Mouse (Mus musculus) embryonic fibroblast, embryonic 13.5 days (primary cell): ENCODE results near the gene Gm13290.
"Not testable (repeated sequence)": the region's sequence is repeated elsewhere in the genome, so short reads cannot be mapped to it uniquely, and the experiment has no call there.

ENCODE experiments used
- CTCF ChIP-seq: IDR thresholded peaks from 2 replicates; pipeline ENCODE4 v1.5.1; 2011; ENCODE audit warnings: mild to moderate bottlenecking, control low read depth, low read length, moderate library complexity, borderline replicate concordance; ENCODE audit not compliant: insufficient read depth
- POLR2A ChIP-seq: IDR thresholded peaks from 2 replicates; pipeline ENCODE4 v1.6.1; 2011; ENCODE audit warnings: low read depth, mild to moderate bottlenecking, control low read depth, low read length, moderate library complexity

DNA sequence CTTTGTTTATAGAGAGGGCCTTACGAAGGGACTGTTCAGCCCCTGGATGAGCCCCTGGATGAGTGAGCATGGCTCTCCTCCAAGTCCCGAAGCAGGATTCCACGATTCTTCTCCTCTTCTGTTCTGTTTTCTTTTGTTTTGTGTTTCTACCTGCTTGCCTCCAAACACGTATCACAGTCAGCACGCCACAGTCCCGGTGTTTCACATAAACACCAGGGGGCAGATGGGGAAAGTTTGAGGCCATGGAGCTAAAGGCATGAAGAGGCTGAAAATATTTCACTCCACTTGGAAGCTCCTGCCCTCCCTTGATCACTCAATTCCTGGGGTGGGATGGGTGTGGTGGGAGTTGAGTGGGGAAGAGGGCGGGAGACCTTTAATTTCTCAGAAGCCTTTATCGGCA lies 11.9 kb upstream of the Gm13290 start:
- not testable (repeated sequence) for TF ChIP-seq CTCF, POLR2A
